Mouse (Mus musculus) liver (tissue): ENCODE measurements at regions not wholly inside any gene's neighbourhood (a gene's known extent, or its start where the extent isn't known, plus 50 kb on each side); places are given as distances from the start of the nearest gene placed in this dataset.

Experiments
- DNase-seq: peaks from one replicate; pipeline ENCODE4 v3.0.0-alpha.2; 2020; ENCODE audit warnings: mixed read lengths

GRCm38 (mm10) chr17:15193831-15194230 lies 152.5 kb upstream of the Gm3448 start:
- DNase-seq, result no peak

GRCm38 (mm10) chr17:15192840-15193239 lies 151.5 kb upstream of the Gm3448 start:
- no peak for DNase-seq

- no peak for DNase-seq
Measured at GRCm38 (mm10) chr17:15185217-15185616, 143.9 kb upstream of the Gm3448 start.

GRCm38 (mm10) chr17:15183800-15184199 lies 142.5 kb upstream of the Gm3448 start:
- DNase-seq, result no peak

- DNase-seq, result no peak
Measured at GRCm38 (mm10) chr17:15182105-15182504, 140.8 kb upstream of the Gm3448 start.

- DNase-seq, result no peak
Measured at GRCm38 (mm10) chr17:15180223-15180860, 139.0 kb upstream of the Gm3448 start.

GRCm38 (mm10) chr17:15179411-15179951 lies 138.1 kb upstream of the Gm3448 start:
- no peak for DNase-seq

- no peak for DNase-seq
Measured at GRCm38 (mm10) chr17:15177390-15177789, 136.1 kb upstream of the Gm3448 start.

- no peak for DNase-seq
Measured at GRCm38 (mm10) chr17:15174354-15174953, 133.1 kb upstream of the Gm3448 start.

GRCm38 (mm10) chr17:15167927-15168326 lies 126.6 kb upstream of the Gm3448 start:
- no peak for DNase-seq

GRCm38 (mm10) chr17:15157693-15158333 lies 116.5 kb upstream of the Gm3448 start:
- DNase-seq, result no peak

- DNase-seq, result no peak
Measured at GRCm38 (mm10) chr17:15152996-15153735, 111.8 kb upstream of the Gm3448 start.

GRCm38 (mm10) chr17:15152477-15152876 lies 111.1 kb upstream of the Gm3448 start:
- no peak for DNase-seq

GRCm38 (mm10) chr17:15151695-15152094 lies 110.4 kb upstream of the Gm3448 start:
- no peak for DNase-seq

GRCm38 (mm10) chr17:15146607-15147006 lies 105.3 kb upstream of the Gm3448 start:
- DNase-seq, result no peak

GRCm38 (mm10) chr17:15145191-15145968 lies 104.0 kb upstream of the Gm3448 start:
- DNase-seq, result no peak

GRCm38 (mm10) chr17:15140391-15140790 lies 99.1 kb upstream of the Gm3448 start:
- no peak for DNase-seq
